Mouse (Mus musculus) right cerebral cortex, adult 18-20 months (tissue): ENCODE data around the gene Gm20388.
"Not testable (repeated sequence)": the region's sequence is repeated elsewhere in the genome, so short reads cannot be mapped to it uniquely, and the experiment has no call there.

Experiments used
- DNase-seq: peaks from one replicate; pipeline ENCODE4 v3.0.0; 2022; ENCODE audit warnings: mixed read lengths

Gm20388 gene

GRCm38 (mm10) chr8:123138741-123139140 is 3228.1 kb downstream of the Gm20388 start:
- no peak for DNase-seq

GRCm38 (mm10) chr8:123141741-123142462 is 3231.3 kb downstream of the Gm20388 start:
- peak; percentile 79 for DNase-seq

- DNase-seq: no peak
Measured at GRCm38 (mm10) chr8:123145279-123145678, 3234.6 kb downstream of the Gm20388 start.

GRCm38 (mm10) chr8:123146390-123146789 is 3235.7 kb downstream of the Gm20388 start:
- no peak for DNase-seq

- DNase-seq: peak; percentile 48
Measured at GRCm38 (mm10) chr8:123150737-123151171, 3240.1 kb downstream of the Gm20388 start.

- no peak for DNase-seq
Measured at GRCm38 (mm10) chr8:123155177-123155576, 3244.5 kb downstream of the Gm20388 start.

GRCm38 (mm10) chr8:123156070-123156773 is 3245.6 kb downstream of the Gm20388 start:
- DNase-seq: no peak

DNA sequence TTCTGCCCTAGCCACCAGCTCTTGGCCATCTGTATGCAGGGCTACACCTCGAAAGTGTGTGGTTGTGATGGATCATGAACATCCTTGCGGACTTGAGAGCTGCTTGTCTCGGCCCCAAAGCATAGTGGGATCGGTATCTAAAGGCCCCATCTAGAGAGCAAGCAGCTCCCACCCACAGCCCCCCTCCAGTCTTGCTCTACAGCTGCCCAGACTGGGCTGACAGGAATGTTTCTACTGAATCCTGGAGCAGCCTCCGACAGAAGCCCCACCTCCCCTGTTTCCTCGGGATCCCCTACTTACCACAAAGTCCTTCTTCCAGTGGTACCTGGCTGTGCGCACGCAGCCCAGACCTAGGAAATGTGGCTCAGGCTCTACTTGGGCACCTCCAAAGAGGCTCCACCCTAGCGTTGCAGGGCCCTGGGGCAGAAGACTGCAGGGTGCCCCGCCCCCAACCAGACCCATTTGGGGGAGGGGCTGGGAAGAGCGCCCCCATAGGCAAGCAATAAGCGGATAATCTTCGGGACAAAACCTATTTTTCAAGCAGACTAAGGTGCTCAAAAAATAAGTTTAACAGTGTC is 3247.3 kb downstream of the Gm20388 start, which contains the start of gene Sult5a1:
Gene Sult5a1 (minus strand): TSS at position 428 of the 578 bp plus-strand sequence.
- DNase-seq: no peak

DNA sequence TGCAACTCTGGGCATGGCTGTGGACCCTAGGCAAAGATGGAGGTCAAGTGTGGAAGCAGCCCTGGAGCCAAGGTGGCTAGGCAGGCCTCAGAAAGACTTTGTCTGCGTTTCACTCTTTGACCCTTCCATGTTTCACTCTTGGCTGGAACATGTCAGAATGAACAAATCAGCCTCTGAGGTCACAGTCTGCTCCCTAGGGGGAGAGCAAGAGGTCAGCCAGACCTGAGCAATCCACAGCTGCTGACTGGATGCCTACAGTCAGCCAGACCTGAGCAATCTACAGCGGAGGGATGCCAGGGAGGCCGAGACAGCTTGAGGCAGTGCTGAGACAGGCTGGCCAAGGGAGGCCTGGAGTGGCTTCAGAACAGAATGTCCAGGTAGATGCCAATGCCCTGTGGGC is 3270.8 kb downstream of the Gm20388 start:
- no peak for DNase-seq

DNA sequence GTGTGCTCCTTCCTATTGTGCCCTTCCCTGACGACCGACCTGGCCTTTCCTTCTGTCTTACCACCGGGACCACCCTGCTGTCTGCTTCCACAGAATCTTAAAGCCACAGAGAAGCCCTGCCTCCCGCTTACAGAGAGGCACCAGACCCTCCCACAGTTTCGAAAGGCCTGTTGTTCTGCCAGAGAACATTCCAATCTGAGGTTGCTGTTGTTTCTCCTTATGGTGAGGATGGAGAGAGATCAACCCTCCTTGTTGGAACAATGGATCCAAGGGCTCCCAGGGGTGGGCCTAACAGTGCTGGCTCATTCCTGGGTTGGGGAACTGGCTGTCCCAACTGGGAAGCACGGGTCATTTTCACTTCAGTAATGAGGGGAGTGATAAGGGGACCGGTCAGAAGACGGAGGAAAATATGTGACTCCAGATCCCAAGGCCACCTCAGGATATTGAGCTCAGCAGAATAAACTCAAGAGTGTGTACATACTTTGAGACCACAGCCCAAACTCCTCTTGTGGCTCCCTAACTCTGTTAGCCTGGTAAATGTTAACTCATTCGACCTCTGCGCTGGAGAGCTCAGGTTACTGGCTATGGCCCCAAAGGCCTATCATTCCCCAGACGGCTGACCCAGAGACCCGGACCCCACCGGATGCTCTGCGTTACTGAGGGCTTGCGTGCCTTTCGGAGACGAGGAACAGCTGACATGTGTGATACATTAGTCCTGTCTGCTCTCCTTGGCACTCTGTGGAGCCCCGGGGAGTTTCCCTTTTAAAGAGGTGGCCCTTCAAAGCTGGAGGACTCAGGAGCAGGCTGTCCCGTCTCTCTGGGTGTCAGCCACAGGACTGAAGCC is 3275.1 kb downstream of the Gm20388 start, which contains the start of gene Dpep1:
Gene Dpep1 (plus strand): TSS at position 677 of the 844 bp plus-strand sequence.
- DNase-seq: no peak

DNA sequence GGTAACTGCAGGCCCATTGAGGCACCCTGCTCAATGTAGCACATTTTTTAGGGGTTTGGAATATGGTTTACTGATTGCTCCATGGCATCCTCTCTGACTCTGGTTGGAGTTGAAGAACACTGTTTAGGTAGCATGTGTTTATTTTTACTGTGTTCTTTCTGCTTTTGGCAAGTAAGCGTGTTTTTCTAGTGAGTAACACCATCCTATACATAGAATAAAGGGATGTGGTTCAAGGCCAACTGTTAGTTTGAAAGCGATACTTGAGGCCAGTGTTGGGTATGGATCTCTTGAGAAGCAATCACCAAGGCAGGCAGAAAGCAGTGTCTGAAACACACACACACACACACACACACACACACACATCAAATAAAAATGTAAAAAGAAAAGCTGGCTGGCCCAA is 3277.4 kb downstream of the Gm20388 start:
- DNase-seq: no peak

DNA sequence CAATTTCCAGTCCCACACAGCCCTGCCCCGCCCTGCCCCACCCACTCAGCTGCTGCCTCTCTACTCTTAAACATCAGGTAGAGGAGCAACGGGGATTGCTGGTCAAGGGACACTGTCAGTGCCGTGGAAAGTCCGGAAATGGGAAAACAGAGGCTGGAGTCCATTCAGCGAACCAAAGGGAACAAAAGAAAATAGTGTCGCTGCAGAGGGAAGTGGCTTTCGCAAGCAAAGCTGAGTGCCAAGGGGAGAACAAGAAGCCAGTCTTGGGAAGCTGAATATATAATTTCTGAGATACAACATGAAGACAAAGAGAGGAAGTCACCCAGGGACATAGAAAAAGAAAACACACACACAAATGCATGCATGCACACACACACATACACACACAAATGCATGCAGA is 3278.2 kb downstream of the Gm20388 start:
- DNase-seq: no peak

DNA sequence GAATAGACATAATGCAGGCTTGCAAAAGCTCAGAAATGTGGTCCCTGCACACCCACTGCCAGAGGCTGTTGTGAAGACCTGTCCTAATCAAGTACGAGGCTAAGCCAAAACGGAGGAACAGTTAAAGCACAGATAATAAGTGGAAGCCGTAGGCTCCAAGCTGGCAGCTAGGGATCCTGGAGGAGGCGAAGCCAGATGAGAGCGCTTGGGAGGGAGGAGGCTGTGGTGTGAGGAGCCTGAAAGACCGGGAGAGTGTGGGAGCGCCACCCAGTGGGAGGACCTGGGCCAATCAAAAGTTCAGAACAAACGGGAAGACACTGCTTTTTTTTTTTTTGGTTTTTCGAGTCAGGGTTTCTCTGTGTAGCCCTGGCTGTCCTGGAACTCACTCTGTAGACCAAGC is 3280.0 kb downstream of the Gm20388 start:
- DNase-seq: peak; percentile 82

DNA sequence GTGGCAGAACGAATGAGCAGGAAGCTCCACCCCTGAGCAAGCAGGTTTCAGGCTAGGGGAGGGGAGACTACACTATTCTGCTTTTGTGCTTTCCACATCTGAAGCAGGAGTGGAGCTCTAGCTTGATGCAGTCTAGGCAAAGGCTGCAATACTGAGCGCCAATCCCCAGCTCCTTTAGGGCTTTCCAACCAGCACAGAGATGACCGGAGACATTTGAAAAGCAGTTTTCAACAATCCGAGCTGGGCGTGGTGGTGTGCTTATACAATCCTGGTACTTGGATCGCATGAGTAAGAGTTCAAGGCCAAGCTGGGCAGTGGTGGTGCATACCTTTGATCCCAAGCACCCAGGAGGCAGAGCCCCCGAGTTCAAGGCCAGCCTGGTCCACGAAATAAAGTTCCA is 3281.3 kb downstream of the Gm20388 start:
- no peak for DNase-seq

DNA sequence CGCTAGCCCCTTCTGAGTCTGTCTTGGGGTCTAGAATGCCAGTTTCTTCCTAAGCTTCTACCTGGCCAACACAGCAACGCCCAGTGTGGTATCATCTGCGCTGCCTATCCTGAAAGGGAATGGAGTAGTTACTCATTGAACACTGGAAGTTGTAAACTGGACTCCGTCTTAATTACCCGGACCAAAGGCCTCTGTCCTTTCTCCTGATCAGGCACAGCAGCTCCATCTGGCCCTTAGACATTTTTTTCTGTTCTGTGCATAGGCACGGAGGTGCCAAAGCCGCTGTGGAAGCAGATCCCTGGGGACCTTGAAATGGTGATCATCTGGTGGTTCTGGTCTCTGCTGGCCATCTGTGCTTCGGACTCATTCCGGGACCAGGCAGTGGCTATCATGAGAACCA is 3283.1 kb downstream of the Gm20388 start:
- no peak for DNase-seq

- not testable (repeated sequence) for DNase-seq
Measured at GRCm38 (mm10) chr8:123197016-123197415, 3286.4 kb downstream of the Gm20388 start.

GRCm38 (mm10) chr8:123199864-123200263 is 3289.2 kb downstream of the Gm20388 start:
- no peak for DNase-seq

- peak; percentile 52 for DNase-seq
Measured at GRCm38 (mm10) chr8:123202288-123202687, 3291.6 kb downstream of the Gm20388 start.

DNA sequence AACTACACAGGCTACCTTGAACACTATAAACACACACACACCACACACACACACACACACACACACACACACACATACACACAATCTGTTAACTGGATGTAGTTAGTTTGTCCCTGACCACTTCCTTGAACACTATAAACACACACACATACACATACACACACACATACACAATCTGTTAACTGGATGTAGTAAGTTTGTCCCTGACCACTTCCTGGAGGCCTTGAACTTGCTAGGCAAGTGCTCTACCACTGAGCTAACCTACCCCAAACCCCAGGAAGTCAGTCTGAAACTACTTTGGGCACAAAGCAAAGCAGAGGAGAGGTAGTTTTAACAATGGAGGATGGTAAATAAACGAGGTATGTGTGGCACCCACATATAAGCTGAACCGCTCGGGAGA is 3292.9 kb downstream of the Gm20388 start:
- no peak for DNase-seq

DNA sequence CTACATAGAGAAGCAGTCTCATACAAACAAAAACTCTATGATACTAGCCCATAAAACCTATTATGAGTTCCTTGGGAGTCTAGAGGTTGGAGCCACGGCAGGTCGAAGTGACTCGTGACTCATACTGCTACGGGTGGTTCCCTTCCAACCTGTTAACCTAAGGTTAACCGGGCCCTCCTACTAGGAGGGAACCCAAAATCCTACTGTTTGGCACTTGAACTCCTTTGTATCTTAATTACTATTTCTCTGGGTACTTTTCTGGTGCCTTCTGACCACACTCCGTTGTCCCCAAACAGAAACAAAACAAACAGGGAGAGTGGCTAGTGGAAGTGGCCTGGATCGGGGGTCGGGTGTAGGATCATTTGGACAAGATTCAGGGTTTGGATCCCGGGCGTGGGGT is 3301.2 kb downstream of the Gm20388 start:
- no peak for DNase-seq

DNA sequence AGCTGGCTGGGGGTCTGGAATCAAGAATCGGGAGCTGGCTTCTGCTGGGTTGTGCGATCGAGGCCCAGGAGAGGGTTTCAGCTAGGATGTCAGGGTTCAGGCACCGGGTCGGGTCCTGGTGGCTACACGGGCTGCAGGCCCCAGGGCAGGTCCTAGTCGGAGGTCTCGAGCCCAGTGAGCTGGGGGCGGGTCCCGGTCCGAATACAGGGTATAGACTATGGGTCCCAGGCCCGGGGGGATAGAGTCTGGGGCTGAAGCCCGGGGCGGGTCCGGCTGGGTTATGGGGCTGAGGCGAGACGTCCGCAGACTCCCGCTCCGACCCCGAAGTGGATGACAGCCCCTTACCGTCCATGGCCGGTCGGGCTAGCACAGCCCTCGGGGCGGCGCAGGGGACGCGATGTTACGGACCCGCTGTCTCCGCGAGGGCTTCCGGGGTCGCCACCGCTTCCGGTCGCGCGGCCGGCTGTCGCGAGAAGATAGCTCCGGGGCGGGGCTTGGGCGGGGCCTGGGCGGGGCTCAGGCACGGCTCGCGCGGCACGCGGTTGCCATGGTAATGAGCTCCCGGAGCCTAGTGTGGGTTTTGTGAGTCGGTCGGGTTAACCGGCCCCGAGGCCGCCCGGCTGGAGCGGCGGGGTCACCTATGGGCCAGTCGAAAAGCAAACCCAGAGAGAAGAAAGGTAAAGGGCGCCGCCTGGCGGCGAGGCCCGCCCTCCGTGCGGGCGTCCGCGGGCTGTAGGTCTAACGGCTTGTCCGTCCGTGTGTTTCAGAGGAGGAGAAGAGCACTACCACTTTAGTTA is 3301.9 kb downstream of the Gm20388 start, which contains the start of the genes Chmp1a and Spata33:
Gene Chmp1a (minus strand): TSS at position 443 of the 797 bp plus-strand sequence.
Gene Spata33 (plus strand): TSS at position 512 of the 797 bp plus-strand sequence.
- DNase-seq: peak; percentile 87
